Mouse (Mus musculus) liver, embryonic 14.5 days (tissue): ENCODE measurements around the gene 1700037H04Rik. TPM values are rescaled to one million over a fixed set of nuclear protein-coding genes. Genes with fewer than 3 reads are reported as not detected.

ENCODE experiments used
- ATAC-seq: fragments of 200-750 bp; cut with Nextera tagmentation; 2 replicates; pipeline ENCODE4 v1.8.0; 2017; ENCODE audit warnings: moderate number of reproducible peaks, mild to moderate bottlenecking, moderate library complexity; ENCODE audit not compliant: insufficient read depth
- DNase-seq, 3 experiments: peaks; one replicate each; pipeline ENCODE4 v3.0.0-alpha.2; 2012 to 2013; ENCODE audit warnings: low read depth in 3 of 3, low spot score in 3 of 3
- H3K27ac ChIP-seq: fragments of 300-500 bp; sonication (generic); 2 replicates; pipeline ENCODE4 v1.5.1; 2014; ENCODE audit warnings: moderate library complexity, mild to moderate bottlenecking, control low read depth, inconsistent platforms
- H3K27me3 ChIP-seq: fragments of 300-500 bp; sonication (generic); 2 replicates; pipeline ENCODE4 v1.6.1; 2014; ENCODE audit warnings: mild to moderate bottlenecking, low read length, moderate library complexity; ENCODE audit not compliant: control insufficient read depth, insufficient read depth
- H3K36me3 ChIP-seq: fragments of 300-500 bp; sonication (generic); replicated peaks from 2 replicates; pipeline ENCODE4 v1.6.1; 2014; ENCODE audit warnings: low read depth; ENCODE audit not compliant: control insufficient read depth, insufficient read depth
- H3K4me1 ChIP-seq, 2 experiments: fragments of 200-500 bp in 1 of 2; fragments of 300-500 bp in 1 of 2; sonication (generic) in 1 of 2; replicated peaks; 2 replicates each; pipeline ENCODE4 v1.6.1; 2012 to 2014; ENCODE audit warnings: antibody characterized with exemption in 1 of 2, inconsistent platforms in 1 of 2, low read length in 1 of 2; ENCODE audit not compliant: control insufficient read depth in 2 of 2, insufficient read depth in 2 of 2
- H3K4me2 ChIP-seq: fragments of 300-500 bp; sonication (generic); 2 replicates; pipeline ENCODE4 v1.6.1; 2014; ENCODE audit warnings: low read depth, mild to moderate bottlenecking, control low read depth, moderate library complexity
- H3K4me3 ChIP-seq, 2 experiments: fragments of 200-500 bp in 1 of 2; fragments of 300-500 bp in 1 of 2; sonication (generic) in 1 of 2; 2 replicates each; pipeline ENCODE4 v1.5.1; 2012 to 2014; ENCODE audit warnings: low read depth in 2 of 2, low read length in 2 of 2, mild to moderate bottlenecking in 2 of 2, control low read depth in 1 of 2, inconsistent platforms in 1 of 2, moderate library complexity in 1 of 2; ENCODE audit not compliant: insufficient read depth in 1 of 2
- H3K9ac ChIP-seq: fragments of 300-500 bp; sonication (generic); replicated peaks from 2 replicates; pipeline ENCODE4 v1.6.1; 2014; ENCODE audit warnings: mild to moderate bottlenecking, control low read depth, moderate library complexity
- H3K9me3 ChIP-seq: fragments of 300-500 bp; sonication (generic); 2 replicates; pipeline ENCODE4 v1.6.1; 2016; ENCODE audit warnings: low read length, mixed read lengths; ENCODE audit not compliant: control insufficient read depth
- CTCF ChIP-seq: IDR thresholded peaks from 2 replicates; pipeline ENCODE4 v1.5.1; 2016; ENCODE audit warnings: antibody characterized with exemption, low read depth, control low read depth
- EP300 ChIP-seq: IDR thresholded peaks from 2 replicates; pipeline ENCODE4 v1.6.1; 2016; ENCODE audit warnings: antibody characterized with exemption, low read depth
- WGBS: fragments of 180-500 bp; shearing (Covaris S2); extraction: QIAGEN DNeasy Blood & Tissue Kit; methylation state at CpG from one replicate; pipeline ENCODE4 v1.1.7; 2014; ENCODE audit not compliant: insufficient replicate concordance; 5-methylcytosine and 5-hydroxymethylcytosine counted together
- polyA plus RNA-seq, 2 experiments: library from polyadenylated mRNA; depleted of rRNA in 1 of 2; stranded (reverse) in 1 of 2; unstranded in 1 of 2; fragments of >200 nt; fragmentation: Nextera tagmentation in 1 of 2; extraction: Ambion mirVana in 1 of 2; gene quantifications; 2 replicates each; pipeline versions ENCODE4 v1.2.1 to v1.2.3; 2012 to 2014

1700037H04Rik gene
- polyA plus RNA-seq, 2 experiments = 105 to 129 TPM

DNA sequence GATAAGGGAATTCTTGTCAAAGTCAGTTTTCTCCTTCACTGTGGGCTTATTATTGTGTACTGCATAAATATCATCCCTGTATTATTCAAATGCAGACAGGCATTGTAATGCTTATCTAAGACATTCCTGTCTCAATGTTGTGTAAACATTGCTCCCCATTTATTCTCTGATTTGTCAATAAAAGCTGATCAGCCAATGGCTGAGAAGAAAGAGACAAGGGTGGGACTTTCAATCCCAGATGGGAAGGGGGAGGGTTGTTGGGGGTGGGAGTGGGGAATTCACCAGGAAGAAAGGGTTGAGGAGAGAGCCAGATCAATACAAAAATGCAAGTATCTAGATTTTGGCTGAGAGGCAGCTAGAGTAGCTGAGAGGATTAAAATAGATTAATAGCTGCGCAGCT, 9.0 kb upstream of the 1700037H04Rik start:
- TF ChIP-seq EP300 (no peak), CTCF (no peak)
- no peaks in the 10 kb centered on the region for H3K36me3 ChIP-seq
- ATAC-seq (no peak), DNase-seq (no peak)
- H3K9me3 ChIP-seq = no peaks in the 10 kb centered on the region
- WGBS = 64% methylated on average over 1 of the region's 1 CpGs
- no peak overlapping the region for H3K27ac ChIP-seq
- no peak overlapping the region for H3K4me3 ChIP-seq
- peaks cover 51% of the 10 kb centered on the region for H3K27me3 ChIP-seq
- no peak overlapping the region for H3K9ac ChIP-seq
- peaks cover 0 to 2% of the 10 kb centered on the region in 2 experiments; a peak in 1 of 4 replicates for H3K4me1 ChIP-seq
- no peak overlapping the region for H3K4me2 ChIP-seq

DNA sequence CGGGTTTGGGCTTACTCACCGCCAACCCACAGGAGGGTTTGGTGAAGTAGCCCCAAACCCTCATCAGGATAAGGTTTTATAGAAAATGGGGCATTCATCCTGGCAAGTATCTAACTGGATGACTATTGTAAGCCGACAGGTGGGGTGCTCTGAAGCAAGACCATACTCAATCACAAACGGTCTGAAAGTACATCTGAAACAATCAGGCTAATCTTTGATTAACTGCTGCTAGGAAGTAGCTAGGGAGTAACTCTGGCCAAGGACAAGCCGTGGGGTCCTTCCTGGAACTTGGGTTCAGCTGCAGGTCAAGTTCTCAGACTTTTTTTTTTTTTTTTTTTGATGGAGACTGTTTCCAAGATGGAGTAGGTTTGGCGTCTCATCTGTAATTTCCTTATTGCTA, 8.1 kb upstream of the 1700037H04Rik start:
- Histone ChIP-seq H3K27me3 (peaks cover 42% of the 10 kb centered on the region), H3K27ac (no peak overlapping the region), H3K9ac (no peak overlapping the region), H3K4me1 (peaks cover 0 to 2% of the 10 kb centered on the region in 2 experiments; a peak in 1 of 4 replicates), H3K4me2 (no peak overlapping the region), H3K36me3 (no peaks in the 10 kb centered on the region), H3K9me3 (no peaks in the 10 kb centered on the region), H3K4me3 (no peak overlapping the region)
- no peak for ATAC-seq
- no peak for TF ChIP-seq EP300
- no peak for TF ChIP-seq CTCF
- WGBS = 66% methylated on average over 6 of the region's 6 CpGs
- DNase-seq = no peak

DNA sequence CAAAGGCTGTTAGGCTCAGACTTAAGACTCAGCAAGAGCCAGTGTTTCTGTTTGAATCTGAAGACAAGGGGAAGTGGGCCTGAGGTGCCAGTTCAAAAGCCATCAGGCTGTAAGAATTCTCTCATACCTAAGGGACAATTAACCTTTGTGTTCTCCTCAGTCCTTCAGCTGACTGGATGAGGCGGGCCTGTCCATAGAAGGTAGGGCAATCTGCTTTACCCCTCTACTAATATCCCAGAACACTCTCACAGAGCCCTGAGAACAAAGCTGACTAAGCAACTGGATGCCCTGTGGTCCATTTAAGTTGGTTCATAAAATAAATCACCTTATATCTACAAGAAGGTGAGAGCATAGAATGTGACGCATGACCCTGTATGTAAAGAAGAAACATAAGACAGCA, 6.3 kb upstream of the 1700037H04Rik start:
- H3K9me3 ChIP-seq = no peaks in the 10 kb centered on the region
- H3K36me3 ChIP-seq = no peaks in the 10 kb centered on the region
- ATAC-seq = no peak
- no peak overlapping the region for H3K9ac ChIP-seq
- H3K4me2 ChIP-seq = no peak overlapping the region
- no peak for DNase-seq
- no peaks in the 10 kb centered on the region for H3K4me1 ChIP-seq
- TF ChIP-seq CTCF (no peak), EP300 (no peak)
- no peak overlapping the region for H3K27ac ChIP-seq
- H3K4me3 ChIP-seq = no peak overlapping the region
- peaks cover 23% of the 10 kb centered on the region for H3K27me3 ChIP-seq
- WGBS = 73% methylated on average over 2 of the region's 2 CpGs

DNA sequence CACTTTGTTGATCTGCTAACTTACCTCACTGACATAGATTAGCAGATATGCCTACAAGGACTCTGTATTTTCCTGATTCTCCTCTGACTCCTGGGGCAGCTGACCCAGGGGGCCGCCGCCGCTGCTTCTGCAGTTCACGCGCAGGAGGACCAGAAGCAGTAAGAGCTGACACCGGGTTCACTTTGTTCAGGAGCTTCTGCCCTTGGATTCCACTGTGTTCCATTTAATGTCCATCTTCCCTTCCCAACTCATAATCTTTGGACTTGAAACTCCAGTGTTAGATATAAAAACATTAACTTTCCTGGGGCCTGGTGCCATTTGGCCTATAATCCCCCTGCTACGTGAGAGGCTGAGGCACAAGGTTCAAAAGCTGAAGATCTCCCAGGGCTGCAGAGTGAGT, 4.0 kb upstream of the 1700037H04Rik start:
- Histone ChIP-seq H3K4me3 (no peak overlapping the region), H3K9ac (no peak overlapping the region), H3K9me3 (no peaks in the 10 kb centered on the region), H3K36me3 (no peaks in the 10 kb centered on the region), H3K4me1 (peaks cover 3 to 6% of the 10 kb centered on the region in 2 experiments), H3K27me3 (peaks cover under 1% of the 10 kb centered on the region), H3K4me2 (no peak overlapping the region), H3K27ac (no peak overlapping the region)
- TF ChIP-seq CTCF (no peak), EP300 (no peak)
- DNase-seq (no peak), ATAC-seq (no peak)
- WGBS = 84% methylated on average over 7 of the region's 7 CpGs

DNA sequence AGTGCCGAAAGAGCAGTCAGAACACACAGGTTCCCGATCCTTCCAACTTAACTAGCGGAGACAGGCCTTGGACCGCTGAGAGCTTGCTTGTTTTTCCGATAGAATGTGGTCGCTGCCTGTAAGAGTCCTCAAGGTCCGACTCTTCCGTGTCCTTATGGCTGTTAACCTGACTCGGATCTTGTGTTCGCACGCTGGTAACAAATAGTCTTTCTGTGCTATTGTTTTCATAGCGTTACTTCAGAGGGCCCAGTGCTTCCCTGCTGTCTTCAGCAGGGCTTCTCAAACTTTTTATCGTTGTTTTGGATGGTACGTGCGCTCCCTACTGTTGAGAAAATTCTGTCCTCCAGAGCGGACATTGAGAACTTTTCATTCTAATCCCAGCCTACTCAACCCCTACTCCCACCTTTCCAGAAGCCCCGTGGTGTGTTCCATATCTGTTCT, 810 bp upstream of the 1700037H04Rik start:
- Histone ChIP-seq H3K27ac (peak overlapping the region; percentile 90), H3K9me3 (no peaks in the 10 kb centered on the region), H3K4me1 (peaks cover 10 to 14% of the 10 kb centered on the region in 2 experiments), H3K4me3 (peak overlapping the region; percentile 62 to 82), H3K9ac (peak overlapping the region; percentile 85), H3K4me2 (peak overlapping the region; percentile 100), H3K36me3 (no peaks in the 10 kb centered on the region; the same call in 1 of the 2 replicates), H3K27me3 (no peaks in the 10 kb centered on the region)
- 2% methylated on average over 17 of the region's 17 CpGs for WGBS
- no peak for TF ChIP-seq EP300
- peak; percentile 46; the same call in 1 of the 2 replicates for TF ChIP-seq CTCF
- no peak for ATAC-seq
- DNase-seq = peak in 1 of 3 experiments; percentile 32
